8 mouse cellular contexts compared by ENCODE assay signal in genomic region chr9:102779493-102779892, GRCm38 (mm10). TPM values are rescaled to one million over a fixed set of nuclear protein-coding genes. Genes with fewer than 3 reads are reported as not detected.
DNase-seq lines count a peak whose midpoint lies in the region; ATAC-seq and TF ChIP-seq lines count a peak whose summit lies in the region.

No protein-coding gene starts in this region.

- H3K27me3 ChIP-seq in E14TG2a.4 (ENCODE audit: insufficient read depth, low read length): peaks cover 3% of the 10 kb centered on the region; the same call in 1 of the 2 replicates
- H3K27me3 ChIP-seq in forebrain, embryonic 15.5 days: no peaks in the 10 kb centered on the region
- H3K27me3 ChIP-seq in liver, embryonic 15.5 days: no peaks in the 10 kb centered on the region; the same call in 1 of the 2 replicates

- H3K4me2 ChIP-seq in forebrain, embryonic 15.5 days (replicated peaks): no peak overlapping the region
- H3K4me2 ChIP-seq in liver, embryonic 15.5 days: peak overlapping the region; percentile 30

- H3K4me1 ChIP-seq in E14TG2a.4 (replicated peaks; ENCODE audit: low read depth, low read length): peaks cover 63% of the 10 kb centered on the region
- H3K4me1 ChIP-seq in brown adipose tissue, adult 24 weeks (ENCODE audit: control insufficient read depth, insufficient read depth, insufficient read length, low read length): peaks cover 24% of the 10 kb centered on the region
- peaks cover 8% of the 10 kb centered on the region; the same call in 1 of the 2 replicates for H3K4me1 ChIP-seq in forebrain, embryonic 15.5 days
- peaks cover 18% of the 10 kb centered on the region for H3K4me1 ChIP-seq in liver, embryonic 15.5 days (replicated peaks)

- no peaks in the 10 kb centered on the region for H3K9me3 ChIP-seq in E14TG2a.4 (ENCODE audit: low read length)
- no peaks in the 10 kb centered on the region for H3K9me3 ChIP-seq in forebrain, embryonic 15.5 days
- H3K9me3 ChIP-seq in liver, embryonic 15.5 days (replicated peaks): no peaks in the 10 kb centered on the region

- peak overlapping the region; percentile 49; the same call in 1 of the 2 replicates for H3K4me3 ChIP-seq in E14TG2a.4 (replicated peaks; ENCODE audit: low read length)
- 0 out of 2 replicates have a peak overlapping the region, but pooled peaks have one; percentile 1 for H3K4me3 ChIP-seq in brown adipose tissue, adult 24 weeks (ENCODE audit: insufficient read depth, low read depth, low read length)
- H3K4me3 ChIP-seq in forebrain, embryonic 15.5 days: no peak overlapping the region
- H3K4me3 ChIP-seq in liver, embryonic 15.5 days (replicated peaks): no peak overlapping the region

- no peak overlapping the region for H3K9ac ChIP-seq in forebrain, embryonic 15.5 days (replicated peaks)
- no peak overlapping the region for H3K9ac ChIP-seq in liver, embryonic 15.5 days

- H3K36me3 ChIP-seq in E14TG2a.4 (ENCODE audit: insufficient read depth, low read length): no peaks in the 10 kb centered on the region
- H3K36me3 ChIP-seq in forebrain, embryonic 15.5 days: no peaks in the 10 kb centered on the region
- H3K36me3 ChIP-seq in liver, embryonic 15.5 days (replicated peaks): no peaks in the 10 kb centered on the region

- H3K27ac ChIP-seq in brown adipose tissue, adult 24 weeks (replicated peaks; ENCODE audit: low read depth, low read length): peak overlapping the region; percentile 86
- H3K27ac ChIP-seq in forebrain, embryonic 15.5 days (replicated peaks): no peak overlapping the region
- 0 out of 2 replicates have a peak overlapping the region, but pooled peaks have one; percentile 19 for H3K27ac ChIP-seq in liver, embryonic 15.5 days (replicated peaks)

- intact Hi-C loops in heart, postnatal 14 days (cut with DNase I): loop anchor here (1.0 to 2.0 kb wide), 2 partner anchors 53 to 62 kb away; no protein-coding TSS in a partner anchor

- peak; percentile 56 for ATAC-seq in forebrain, embryonic 15.5 days (replicated peaks)
- ATAC-seq in liver, embryonic 15.5 days (ENCODE audit: insufficient read depth): peak; percentile 79
- peak; percentile 68 for ATAC-seq in neutrophil, adult 5-6 weeks (ENCODE audit: extremely low read depth, insufficient number of reproducible peaks, low FRiP score, poor library complexity, severe bottlenecking)

- DNase-seq in heart, postnatal 14 days: peak; percentile 97 to 98
- peak; percentile 98 to 99 for DNase-seq in kidney, postnatal 4 days
- peak; percentile 37 to 39 for DNase-seq in thymus, adult 18-20 months

- 6% methylated on average over 15 of the region's 15 CpGs for WGBS in forebrain, embryonic 15.5 days
- WGBS in liver, embryonic 15.5 days (ENCODE audit: insufficient replicate concordance): 9% methylated on average over 15 of the region's 15 CpGs

- peak; percentile 79 for TF ChIP-seq CTCF in E14TG2a.4 (conservative IDR thresholded peaks at IDR 0.05; ENCODE audit: low read length)

RNA-seq across cellular contexts. Expression of gene Ryk, which starts 55.2 kb away (rescaled TPM):
- 29.7 and 34.5 TPM in 2 replicates for polyA plus RNA-seq in brown adipose tissue, adult 24 weeks (2012; ENCODE audit: insufficient read depth, insufficient read length, missing spikeins)
- 13.9 and 15.1 TPM in 2 replicates for polyA plus RNA-seq in forebrain, embryonic 15.5 days (2015; fragmentation: Nextera tagmentation; extraction: Ambion mirVana)
- total RNA-seq in heart, postnatal 14 days (2021): 10 to 100 TPM; 40.2 to 42.6 TPM
- 3.8 and 4.9 TPM in 2 replicates for polyA plus RNA-seq in liver, embryonic 15.5 days (2015; fragmentation: Nextera tagmentation; extraction: Ambion mirVana)
- 0.25 TPM in 1 of 2 replicates, not detected in the other for total RNA-seq in neutrophil, adult 5-6 weeks (2017)

Comparison
In these comparisons a context has a peak if more than half of its experiments do, and no peak if none do; other contexts are left out.
1. H3K4me3 ChIP-seq: peak in E14TG2a.4 (single experiment) and brown adipose tissue, adult 24 weeks (single experiment); none in forebrain, embryonic 15.5 days (single experiment) and liver, embryonic 15.5 days (single experiment).
2. DNase-seq: peak in every context shown above with its lines; median percentile 98 in kidney, postnatal 4 days; 98 in heart, postnatal 14 days; 38 in thymus, adult 18-20 months.
3. Peak in every context shown above with its lines, with median percentiles within 50 percentile points of each other: ATAC-seq.